8 mouse cellular contexts compared by ENCODE assay signal in genomic region chr3:87974381-87974987, GRCm38 (mm10). TPM values are rescaled to one million over a fixed set of nuclear protein-coding genes. Genes with fewer than 3 reads are reported as not detected.
DNase-seq lines count a peak whose midpoint lies in the region; ATAC-seq and TF ChIP-seq lines count a peak whose summit lies in the region.

No protein-coding gene starts in this region.

- H3K4me3 ChIP-seq in forebrain, postnatal 0 days (ENCODE audit: low read depth, low read length) = no peak overlapping the region
- peak overlapping the region; percentile 21 for H3K4me3 ChIP-seq in limb, embryonic 10.5 days

- 0 out of 2 replicates have a peak, but pooled peaks cover 5% of the 10 kb centered on the region for H3K4me1 ChIP-seq in forebrain, postnatal 0 days (ENCODE audit: insufficient read depth)
- peaks cover 48% of the 10 kb centered on the region for H3K4me1 ChIP-seq in limb, embryonic 10.5 days

- 7% methylated on average over 12 of the region's 12 CpGs for WGBS in forebrain, postnatal 0 days
- 16% methylated on average over 12 of the region's 12 CpGs for WGBS in limb, embryonic 10.5 days

- no peak overlapping the region for H3K27ac ChIP-seq in forebrain, postnatal 0 days (ENCODE audit: low read depth, low read length)
- peak overlapping the region; percentile 53 for H3K27ac ChIP-seq in limb, embryonic 10.5 days

- no peaks in the 10 kb centered on the region for H3K36me3 ChIP-seq in forebrain, postnatal 0 days (ENCODE audit: insufficient read depth)
- peaks cover 20% of the 10 kb centered on the region for H3K36me3 ChIP-seq in limb, embryonic 10.5 days

- H3K4me2 ChIP-seq in forebrain, postnatal 0 days (ENCODE audit: low read depth) = peak overlapping the region; percentile 91

- H3K9ac ChIP-seq in forebrain, postnatal 0 days = peak overlapping the region; percentile 10; the same call in 1 of the 2 replicates

- ATAC-seq in forebrain, postnatal 0 days = peak; percentile 72

- no peaks in the 10 kb centered on the region for H3K9me3 ChIP-seq in forebrain, postnatal 0 days (ENCODE audit: low read length)
- H3K9me3 ChIP-seq in limb, embryonic 10.5 days (replicated peaks) = no peaks in the 10 kb centered on the region

- H3K27me3 ChIP-seq in forebrain, postnatal 0 days (ENCODE audit: insufficient read depth, low read length) = 0 out of 2 replicates have a peak, but pooled peaks cover 5% of the 10 kb centered on the region
- H3K27me3 ChIP-seq in limb, embryonic 10.5 days (ENCODE audit: low read depth, poor library complexity, severe bottlenecking) = peaks cover 40% of the 10 kb centered on the region

- TF ChIP-seq CTCF in forebrain, postnatal 0 days (IDR thresholded peaks at IDR 0.05; ENCODE audit: low read depth) = no peak

- peak; percentile 97 for DNase-seq in heart, adult 11 months
- DNase-seq in heart, postnatal 25 days (ENCODE audit: low spot score) = no peak
- peak; percentile 66 for DNase-seq in forebrain, postnatal 0 days
- DNase-seq in limb, embryonic 10.5 days (ENCODE audit: low spot score) = no peak
- peak; percentile 34 for DNase-seq in skeletal muscle tissue, adult 2 months (ENCODE audit: low read depth, low spot score)
- DNase-seq in cerebellum, postnatal 36 days = no peak
- DNase-seq in thymus, adult 18-20 months = no peak
- no peak for DNase-seq in layer of hippocampus, postnatal 14 days (ENCODE audit: low spot score in 2 of 2)

- intact Hi-C loops in heart, postnatal 25 days (cut with DNase I) = no loop called here

RNA-seq across cellular contexts. Expression of gene Nes, which starts 3.6 kb away (rescaled TPM):
- 10 to 100 TPM; 20.9 to 25.1 TPM for total RNA-seq in heart, postnatal 25 days (2021)
- 32.4 and 39.2 TPM in 2 replicates for total RNA-seq in forebrain, postnatal 0 days (2014; rRNA removed)
- polyA plus RNA-seq in forebrain, postnatal 0 days (2015; fragmentation: Nextera tagmentation; extraction: Ambion mirVana) = 14.5 and 17.9 TPM in 2 replicates
- 13.5 and 14.6 TPM in 2 replicates for polyA plus RNA-seq in limb, embryonic 10.5 days (2016; fragmentation: Nextera tagmentation; extraction: Ambion mirVana)
- 10 to 100 TPM in 1 of 2 experiments, 1 to 10 TPM in 1; 9.0 to 11.0 TPM for total RNA-seq in layer of hippocampus, postnatal 14 days (2021)

RNA-seq across cellular contexts. Expression of gene Bcan, which starts 25.5 kb away (rescaled TPM):
- under 1 TPM; 0.14 to 0.26 TPM for total RNA-seq in heart, postnatal 25 days (2021)
- total RNA-seq in forebrain, postnatal 0 days (2014; rRNA removed) = 140 and 146 TPM in 2 replicates
- 99.1 and 133 TPM in 2 replicates for polyA plus RNA-seq in forebrain, postnatal 0 days (2015; fragmentation: Nextera tagmentation; extraction: Ambion mirVana)
- polyA plus RNA-seq in limb, embryonic 10.5 days (2016; fragmentation: Nextera tagmentation; extraction: Ambion mirVana) = not detected in 2 replicates
- total RNA-seq in layer of hippocampus, postnatal 14 days (2021) = 100 to 1,000 TPM; 421 to 446 TPM

RNA-seq across cellular contexts. Expression of gene Crabp2, which starts 26.0 kb away (rescaled TPM):
- not detected for total RNA-seq in heart, postnatal 25 days (2021)
- 16.8 and 17.4 TPM in 2 replicates for total RNA-seq in forebrain, postnatal 0 days (2014; rRNA removed)
- polyA plus RNA-seq in forebrain, postnatal 0 days (2015; fragmentation: Nextera tagmentation; extraction: Ambion mirVana) = 24.7 and 28.1 TPM in 2 replicates
- polyA plus RNA-seq in limb, embryonic 10.5 days (2016; fragmentation: Nextera tagmentation; extraction: Ambion mirVana) = 944 and 1,066 TPM in 2 replicates
- 1 to 10 TPM; 2.0 to 2.2 TPM for total RNA-seq in layer of hippocampus, postnatal 14 days (2021)

RNA-seq across cellular contexts. Expression of gene Rrnad1, which starts 44.0 kb away (rescaled TPM):
- 1 to 10 TPM; 6.0 to 6.1 TPM for total RNA-seq in heart, postnatal 25 days (2021)
- total RNA-seq in forebrain, postnatal 0 days (2014; rRNA removed) = 19.3 and 31.8 TPM in 2 replicates
- polyA plus RNA-seq in forebrain, postnatal 0 days (2015; fragmentation: Nextera tagmentation; extraction: Ambion mirVana) = 10.9 and 15.6 TPM in 2 replicates
- polyA plus RNA-seq in limb, embryonic 10.5 days (2016; fragmentation: Nextera tagmentation; extraction: Ambion mirVana) = 21.1 and 21.7 TPM in 2 replicates
- 10 to 100 TPM; 19.0 to 22.8 TPM for total RNA-seq in layer of hippocampus, postnatal 14 days (2021)

RNA-seq across cellular contexts. Expression of gene Isg20l2, which starts 44.4 kb away (rescaled TPM):
- total RNA-seq in heart, postnatal 25 days (2021) = 10 to 100 TPM; 12.1 to 12.4 TPM
- total RNA-seq in forebrain, postnatal 0 days (2014; rRNA removed) = 29.1 and 31.9 TPM in 2 replicates
- polyA plus RNA-seq in forebrain, postnatal 0 days (2015; fragmentation: Nextera tagmentation; extraction: Ambion mirVana) = 16.1 and 19.3 TPM in 2 replicates
- polyA plus RNA-seq in limb, embryonic 10.5 days (2016; fragmentation: Nextera tagmentation; extraction: Ambion mirVana) = 84.8 and 86.0 TPM in 2 replicates
- 10 to 100 TPM; 15.0 to 16.4 TPM for total RNA-seq in layer of hippocampus, postnatal 14 days (2021)

Comparison
In these comparisons a context has a peak if more than half of its experiments do, and no peak if none do; other contexts are left out.
1. DNase-seq: peak in heart, adult 11 months (single experiment), forebrain, postnatal 0 days (single experiment) and skeletal muscle tissue, adult 2 months (single experiment); none in heart, postnatal 25 days (single experiment), limb, embryonic 10.5 days (single experiment), cerebellum, postnatal 36 days (0 of 2), thymus, adult 18-20 months (0 of 2) and layer of hippocampus, postnatal 14 days (0 of 2).
2. RNA of gene Bcan, which starts 25.5 kb away (total RNA-seq): 421 to 446 TPM in layer of hippocampus, postnatal 14 days and 140 to 146 TPM in forebrain, postnatal 0 days; 0.14 to 0.26 TPM in heart, postnatal 25 days; every median in the first group is over 100 times any median in the second.